Mouse (Mus musculus) thymus, adult 2 months (tissue): ENCODE measurements around the gene Zscan10.

Experiments
- CTCF ChIP-seq: fragments of 200-500 bp; IDR thresholded peaks from 2 replicates; pipeline ENCODE4 v1.5.1; 2012; ENCODE audit warnings: mild to moderate bottlenecking, control low read depth, low read length, moderate library complexity, borderline replicate concordance; ENCODE audit not compliant: control insufficient read depth, poor library complexity, insufficient read depth; ENCODE audit errors: extremely low read depth
- POLR2A ChIP-seq: fragments of 200-500 bp; IDR thresholded peaks from 2 replicates; pipeline ENCODE4 v1.6.1; 2012; ENCODE audit warnings: mild to moderate bottlenecking, low read length, control low read depth, moderate library complexity; ENCODE audit not compliant: control insufficient read depth, poor library complexity, insufficient read depth; ENCODE audit errors: extremely low read depth

DNA sequence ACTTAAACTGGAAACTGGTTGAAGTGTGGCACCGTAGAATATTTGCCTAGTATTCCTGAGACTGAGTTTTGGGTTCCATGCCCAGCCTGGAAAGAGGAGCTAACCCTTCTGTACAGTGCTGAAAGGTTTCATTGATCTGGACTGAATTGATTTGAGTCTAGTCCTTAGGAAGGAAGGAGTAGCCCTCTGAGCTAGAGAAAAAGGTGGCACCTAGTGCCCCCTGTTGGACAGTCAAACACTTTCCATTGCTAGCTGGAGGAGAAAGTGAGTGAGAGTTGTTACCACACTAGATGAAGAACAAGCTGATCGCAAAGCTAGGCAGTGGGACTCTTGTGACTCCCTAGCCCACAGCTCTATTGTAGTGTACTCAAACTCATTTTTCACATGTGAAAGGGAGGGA, 2.9 kb downstream of the Zscan10 start:
- no peak for TF ChIP-seq CTCF
- TF ChIP-seq POLR2A, result no peak
